Mouse (Mus musculus) liver, postnatal 0 days (tissue): ENCODE results near the gene Atp8a1.

Experiments
- CTCF ChIP-seq: sonication (generic); IDR thresholded peaks from 2 replicates; pipeline ENCODE4 v1.5.1; 2016; ENCODE audit warnings: antibody characterized with exemption, low read depth
- EP300 ChIP-seq: IDR thresholded peaks from 2 replicates; pipeline ENCODE4 v1.6.1; 2016; ENCODE audit warnings: antibody characterized with exemption, low read depth, mild to moderate bottlenecking

GRCm38 (mm10) chr5:67673008-67673407 is 174.2 kb downstream of the Atp8a1 start:
- no peak for TF ChIP-seq CTCF
- TF ChIP-seq EP300: no peak
